Mouse (Mus musculus) hindbrain, embryonic 13.5 days (tissue): ENCODE results near the gene Tacc2. TPM values are rescaled to one million over a fixed set of nuclear protein-coding genes. Genes with fewer than 3 reads are reported as not detected.

Source experiments
- ATAC-seq: fragments of 200-750 bp; cut with Nextera tagmentation; 2 replicates; pipeline ENCODE4 v1.8.0; 2017; ENCODE audit warnings: moderate TSS enrichment; ENCODE audit not compliant: low FRiP score
- H3K27ac ChIP-seq: fragments of 300-500 bp; sonication (generic); 2 replicates; pipeline ENCODE4 v1.5.1; 2015; ENCODE audit warnings: inconsistent platforms, mild to moderate bottlenecking, moderate library complexity
- H3K27me3 ChIP-seq: fragments of 300-500 bp; sonication (generic); 2 replicates; pipeline ENCODE4 v1.6.1; 2015; ENCODE audit warnings: mild to moderate bottlenecking, inconsistent platforms
- H3K36me3 ChIP-seq: fragments of 300-500 bp; sonication (generic); 2 replicates; pipeline ENCODE4 v1.6.1; 2015; ENCODE audit warnings: mild to moderate bottlenecking, inconsistent platforms
- H3K4me1 ChIP-seq: fragments of 300-500 bp; sonication (generic); replicated peaks from 2 replicates; pipeline ENCODE4 v1.6.1; 2015; ENCODE audit warnings: inconsistent platforms
- H3K4me2 ChIP-seq: fragments of 300-500 bp; sonication (generic); 2 replicates; pipeline ENCODE4 v1.6.1; 2015; ENCODE audit warnings: inconsistent platforms, mild to moderate bottlenecking, moderate library complexity
- H3K4me3 ChIP-seq: fragments of 300-500 bp; sonication (generic); 2 replicates; pipeline ENCODE4 v1.5.1; 2015; ENCODE audit warnings: mild to moderate bottlenecking, inconsistent platforms
- H3K9ac ChIP-seq: fragments of 300-500 bp; sonication (generic); 2 replicates; pipeline ENCODE4 v1.6.1; 2015; ENCODE audit warnings: mild to moderate bottlenecking, inconsistent platforms
- H3K9me3 ChIP-seq: fragments of 300-500 bp; sonication (generic); 2 replicates; pipeline ENCODE4 v1.6.1; 2016; ENCODE audit warnings: inconsistent platforms
- WGBS: fragments of 180-500 bp; shearing (Covaris S2); methylation state at CpG from one replicate; pipeline ENCODE4 v1.1.7; 2015; 5-methylcytosine and 5-hydroxymethylcytosine counted together
- polyA plus RNA-seq: library from polyadenylated mRNA; unstranded; fragments of >200 nt; fragmentation: Nextera tagmentation; extraction: Ambion mirVana; gene quantifications from 2 replicates; pipeline ENCODE4 v1.2.1, GENCODE M21; 2015

Gene Tacc2
- polyA plus RNA-seq, 1 experiment from 2014 or later = 59.1 TPM

GRCm38 (mm10) chr7:130625361-130625760 is 48.1 kb downstream of the Tacc2 start:
- Histone ChIP-seq H3K9ac (no peak overlapping the region), H3K27ac (no peak overlapping the region), H3K9me3 (no peaks in the 10 kb centered on the region), H3K27me3 (peaks cover 8% of the 10 kb centered on the region; the same call in 1 of the 2 replicates), H3K36me3 (no peaks in the 10 kb centered on the region), H3K4me2 (no peak overlapping the region), H3K4me3 (no peak overlapping the region), H3K4me1 (no peaks in the 10 kb centered on the region)
- 82% methylated on average over 7 of the region's 7 CpGs for WGBS
- ATAC-seq = no peak

GRCm38 (mm10) chr7:130628601-130629000 is 51.4 kb downstream of the Tacc2 start:
- H3K9me3 ChIP-seq = no peaks in the 10 kb centered on the region
- no peak overlapping the region for H3K4me2 ChIP-seq
- H3K36me3 ChIP-seq = no peaks in the 10 kb centered on the region
- peaks cover 8% of the 10 kb centered on the region for H3K4me1 ChIP-seq
- peaks cover 8% of the 10 kb centered on the region; the same call in 1 of the 2 replicates for H3K27me3 ChIP-seq
- 58% methylated on average over 1 of the region's 1 CpGs for WGBS
- H3K4me3 ChIP-seq = no peak overlapping the region
- H3K27ac ChIP-seq = no peak overlapping the region
- H3K9ac ChIP-seq = no peak overlapping the region
- no peak for ATAC-seq

DNA sequence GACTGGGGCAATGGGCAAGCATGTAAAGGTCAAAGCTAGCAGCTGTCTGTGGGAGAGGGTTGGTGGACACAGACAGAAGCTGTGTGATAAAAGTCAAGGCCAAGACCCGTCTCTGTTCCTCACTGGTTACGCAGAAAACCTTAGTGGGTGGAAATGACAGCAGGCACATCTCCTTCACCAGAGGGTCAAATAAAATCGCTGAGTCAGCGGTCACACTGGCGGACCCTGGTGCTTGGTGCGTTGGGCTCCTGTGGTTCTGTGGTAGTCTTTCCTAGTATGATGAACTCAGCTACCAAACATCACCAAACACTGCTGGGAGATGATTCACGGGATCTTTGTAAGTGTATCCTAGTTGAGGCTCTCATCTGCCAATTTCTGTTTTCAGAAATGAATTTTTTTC is 52.8 kb downstream of the Tacc2 start:
- Histone ChIP-seq H3K4me2 (no peak overlapping the region), H3K4me1 (peaks cover 8% of the 10 kb centered on the region), H3K9ac (no peak overlapping the region), H3K9me3 (no peaks in the 10 kb centered on the region), H3K4me3 (no peak overlapping the region), H3K27ac (no peak overlapping the region), H3K36me3 (no peaks in the 10 kb centered on the region), H3K27me3 (0 out of 2 replicates have a peak, but pooled peaks cover 4% of the 10 kb centered on the region)
- ATAC-seq = no peak
- 93% methylated on average over 7 of the region's 7 CpGs for WGBS

GRCm38 (mm10) chr7:130630956-130631355 is 53.7 kb downstream of the Tacc2 start:
- no peaks in the 10 kb centered on the region for H3K36me3 ChIP-seq
- no peak overlapping the region for H3K4me3 ChIP-seq
- H3K9ac ChIP-seq = no peak overlapping the region
- H3K9me3 ChIP-seq = no peaks in the 10 kb centered on the region
- peaks cover 11% of the 10 kb centered on the region for H3K4me1 ChIP-seq
- 95% methylated on average over 3 of the region's 3 CpGs for WGBS
- no peaks in the 10 kb centered on the region for H3K27me3 ChIP-seq
- no peak for ATAC-seq
- no peak overlapping the region for H3K4me2 ChIP-seq
- no peak overlapping the region for H3K27ac ChIP-seq

DNA sequence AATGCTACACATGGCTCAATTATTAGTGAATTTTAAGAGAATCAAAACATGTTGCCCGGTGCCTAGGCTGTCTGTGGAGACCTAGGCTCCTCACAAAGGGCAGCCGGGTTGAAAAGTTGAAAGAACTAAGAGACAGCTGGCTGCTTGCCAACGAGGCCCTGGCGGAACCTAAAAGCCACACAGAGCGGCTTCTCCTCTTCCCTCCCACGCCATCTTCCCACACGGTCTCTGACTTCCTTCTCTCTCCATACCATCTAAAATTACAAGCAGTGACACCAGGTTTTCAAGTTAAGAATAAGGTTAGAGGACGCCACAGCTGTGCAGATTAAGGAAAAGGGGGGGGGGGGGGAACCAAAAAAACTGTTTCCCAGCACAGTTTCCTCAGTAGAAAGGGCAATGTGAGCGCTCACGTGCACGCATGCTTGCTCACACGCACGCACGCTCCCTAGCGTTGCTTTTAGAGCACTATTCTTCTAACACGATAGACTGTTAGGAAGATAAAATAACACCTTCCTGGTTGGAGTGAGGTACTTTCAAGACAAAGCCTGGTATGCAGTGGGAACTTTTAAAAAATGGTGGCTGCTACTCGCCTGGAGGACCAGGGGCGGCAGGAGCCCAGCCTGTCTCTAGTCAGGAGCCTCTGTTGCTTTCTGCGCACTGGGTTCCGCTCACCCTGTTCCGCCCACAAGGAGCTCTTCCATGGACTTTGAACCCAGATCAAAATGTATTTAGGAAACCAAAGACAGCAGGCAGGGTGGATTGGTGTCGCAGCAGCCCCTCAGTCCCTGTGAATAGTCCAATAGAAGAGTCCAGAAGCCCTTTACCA is 54.5 kb downstream of the Tacc2 start:
- H3K9me3 ChIP-seq = no peaks in the 10 kb centered on the region
- H3K9ac ChIP-seq = no peak overlapping the region
- 57% methylated on average over 22 of the region's 22 CpGs for WGBS
- no peaks in the 10 kb centered on the region for H3K36me3 ChIP-seq
- H3K27ac ChIP-seq = no peak overlapping the region
- no peak for ATAC-seq
- H3K4me1 ChIP-seq = peaks cover 14% of the 10 kb centered on the region
- H3K27me3 ChIP-seq = no peaks in the 10 kb centered on the region
- H3K4me3 ChIP-seq = no peak overlapping the region
- H3K4me2 ChIP-seq = no peak overlapping the region

DNA sequence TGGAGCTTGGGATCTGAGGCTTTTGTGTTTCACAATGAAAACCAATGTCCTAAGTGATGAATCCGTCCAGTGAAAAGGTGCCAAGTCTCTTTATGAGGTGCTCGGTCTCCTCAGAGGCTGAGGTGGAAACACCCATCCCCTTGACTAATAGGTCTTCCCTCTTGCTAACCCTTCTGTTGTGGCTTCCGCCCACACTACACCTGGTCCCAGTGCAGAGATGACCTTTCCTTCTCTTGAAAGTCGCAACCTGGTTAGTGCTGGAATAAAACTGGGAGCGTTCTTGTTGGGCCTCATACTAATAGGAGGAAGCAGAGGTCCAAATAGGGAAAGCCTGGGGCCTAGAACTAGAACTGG is 55.1 kb downstream of the Tacc2 start:
- WGBS = 91% methylated on average over 5 of the region's 5 CpGs
- Histone ChIP-seq H3K4me1 (peaks cover 14% of the 10 kb centered on the region), H3K9me3 (no peaks in the 10 kb centered on the region), H3K36me3 (no peaks in the 10 kb centered on the region), H3K27ac (no peak overlapping the region), H3K4me3 (no peak overlapping the region), H3K4me2 (no peak overlapping the region), H3K9ac (no peak overlapping the region), H3K27me3 (no peaks in the 10 kb centered on the region)
- no peak for ATAC-seq

DNA sequence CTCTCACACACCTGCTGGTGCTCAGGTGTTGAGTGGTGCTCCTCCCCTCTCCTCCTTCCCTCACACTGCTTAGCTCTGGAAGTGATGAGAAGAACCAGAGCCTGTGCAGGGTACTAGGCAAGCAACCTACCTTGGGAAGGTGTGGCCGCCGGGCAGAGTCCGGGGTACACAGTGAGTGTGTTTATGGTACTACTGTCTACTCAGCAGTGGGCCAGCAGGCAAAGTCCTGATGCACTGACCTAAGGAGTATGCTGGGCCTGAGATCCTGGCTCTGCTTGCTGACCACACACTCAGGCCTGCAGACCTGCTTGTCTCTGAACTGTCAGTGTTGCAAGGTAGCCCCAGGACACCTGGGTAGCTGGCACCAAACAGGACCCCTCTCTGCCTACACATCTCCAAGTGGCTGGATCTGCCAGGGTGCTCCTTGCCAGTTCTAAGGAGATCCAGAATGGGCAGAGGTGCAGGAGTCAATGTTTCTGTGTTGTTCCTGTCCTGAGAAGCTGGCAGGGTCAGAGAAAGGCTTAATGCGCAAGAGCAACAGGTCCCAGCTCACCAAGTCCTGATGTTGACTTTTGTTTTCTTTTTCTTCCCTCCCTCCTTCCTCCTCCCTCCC is 57.1 kb downstream of the Tacc2 start:
- Histone ChIP-seq H3K4me1 (peaks cover 19% of the 10 kb centered on the region), H3K27ac (no peak overlapping the region), H3K9me3 (no peaks in the 10 kb centered on the region), H3K4me2 (no peak overlapping the region), H3K36me3 (no peaks in the 10 kb centered on the region), H3K4me3 (no peak overlapping the region), H3K27me3 (no peaks in the 10 kb centered on the region), H3K9ac (no peak overlapping the region)
- 95% methylated on average over 4 of the region's 4 CpGs for WGBS
- no peak for ATAC-seq

DNA sequence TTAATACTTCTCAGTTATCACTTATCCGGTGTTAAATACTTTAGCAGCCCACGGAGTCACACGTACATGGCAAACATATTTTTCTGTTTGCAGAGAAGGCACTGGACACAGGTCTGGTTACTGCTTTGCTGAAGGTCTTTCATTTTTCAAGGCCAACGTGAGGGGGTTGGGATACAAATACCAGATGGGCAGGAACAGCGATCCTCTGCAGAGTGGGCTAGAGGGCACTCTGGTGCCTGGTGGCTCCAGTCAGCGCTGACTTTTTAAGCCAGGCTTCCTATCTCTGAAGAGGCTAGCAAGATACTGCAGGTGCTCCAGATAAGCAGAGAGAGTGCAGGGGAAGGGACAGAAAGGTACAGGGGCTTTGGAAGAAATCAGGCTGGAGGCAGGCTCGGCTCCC is 58.0 kb downstream of the Tacc2 start:
- Histone ChIP-seq H3K4me1 (peaks cover 19% of the 10 kb centered on the region), H3K27me3 (no peaks in the 10 kb centered on the region), H3K27ac (no peak overlapping the region), H3K36me3 (no peaks in the 10 kb centered on the region), H3K4me3 (no peak overlapping the region), H3K9me3 (no peaks in the 10 kb centered on the region), H3K4me2 (no peak overlapping the region), H3K9ac (no peak overlapping the region)
- no peak for ATAC-seq
- 65% methylated on average over 7 of the region's 7 CpGs for WGBS

DNA sequence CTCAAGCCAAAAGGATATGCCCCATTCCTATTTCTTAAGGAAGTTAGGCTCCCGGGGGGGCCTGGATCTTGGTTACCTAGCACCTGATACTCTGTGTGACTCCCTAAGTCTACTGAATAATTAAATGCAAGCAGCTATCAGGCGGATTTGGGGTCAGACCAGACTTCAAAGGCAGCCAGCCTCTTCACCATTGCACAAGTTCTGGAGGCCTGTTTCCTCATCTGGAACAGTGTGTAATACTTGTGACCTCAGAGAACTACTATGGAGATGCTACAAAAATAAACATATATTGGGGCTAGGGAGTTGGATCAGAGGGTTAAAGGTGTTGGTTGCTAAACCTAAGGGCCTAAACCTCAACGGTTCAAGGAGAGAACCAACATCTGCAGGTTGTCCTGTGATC is 59.0 kb downstream of the Tacc2 start:
- Histone ChIP-seq H3K27me3 (no peaks in the 10 kb centered on the region), H3K4me3 (no peak overlapping the region), H3K36me3 (no peaks in the 10 kb centered on the region), H3K4me2 (no peak overlapping the region), H3K9ac (no peak overlapping the region), H3K9me3 (no peaks in the 10 kb centered on the region), H3K4me1 (peaks cover 19% of the 10 kb centered on the region), H3K27ac (no peak overlapping the region)
- 86% methylated on average over 3 of the region's 3 CpGs for WGBS
- ATAC-seq = no peak

- H3K27ac ChIP-seq = no peak overlapping the region; the same call in 1 of the 2 replicates
- H3K4me2 ChIP-seq = no peak overlapping the region
- H3K4me3 ChIP-seq = no peak overlapping the region
- H3K9me3 ChIP-seq = no peaks in the 10 kb centered on the region
- H3K4me1 ChIP-seq = peaks cover 12% of the 10 kb centered on the region; the same call in 1 of the 2 replicates
- no peak overlapping the region for H3K9ac ChIP-seq
- no peaks in the 10 kb centered on the region for H3K36me3 ChIP-seq
- no peak for ATAC-seq
- H3K27me3 ChIP-seq = no peaks in the 10 kb centered on the region
- 91% methylated on average over 4 of the region's 4 CpGs for WGBS
Measured at GRCm38 (mm10) chr7:130636902-130637301, 59.7 kb downstream of the Tacc2 start.

DNA sequence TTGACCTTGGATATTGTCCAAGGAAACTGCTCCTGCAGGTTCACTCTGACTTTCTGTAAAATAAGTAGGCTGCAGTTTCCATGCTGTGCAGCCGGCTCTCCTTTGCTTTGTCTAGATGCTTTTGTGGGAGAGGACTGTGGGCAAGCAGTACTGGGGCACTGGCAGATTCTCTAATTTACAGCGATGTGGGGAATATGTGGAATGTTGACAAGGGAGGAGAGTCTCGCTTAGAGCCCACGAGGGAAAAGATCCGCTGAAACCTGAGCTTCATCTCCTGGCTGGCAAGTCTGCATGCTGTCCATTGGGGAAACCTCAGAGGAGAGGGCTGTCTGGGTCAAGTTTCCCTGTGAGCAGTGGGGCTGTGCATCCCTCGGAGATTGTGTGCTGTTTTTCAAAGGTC is 60.6 kb downstream of the Tacc2 start:
- peaks cover 11% of the 10 kb centered on the region; the same call in 1 of the 2 replicates for H3K4me1 ChIP-seq
- no peaks in the 10 kb centered on the region for H3K9me3 ChIP-seq
- no peaks in the 10 kb centered on the region for H3K36me3 ChIP-seq
- H3K27ac ChIP-seq = no peak overlapping the region
- 49% methylated on average over 6 of the region's 6 CpGs for WGBS
- no peak overlapping the region for H3K4me2 ChIP-seq
- no peaks in the 10 kb centered on the region for H3K27me3 ChIP-seq
- H3K9ac ChIP-seq = no peak overlapping the region
- ATAC-seq = no peak
- no peak overlapping the region for H3K4me3 ChIP-seq

DNA sequence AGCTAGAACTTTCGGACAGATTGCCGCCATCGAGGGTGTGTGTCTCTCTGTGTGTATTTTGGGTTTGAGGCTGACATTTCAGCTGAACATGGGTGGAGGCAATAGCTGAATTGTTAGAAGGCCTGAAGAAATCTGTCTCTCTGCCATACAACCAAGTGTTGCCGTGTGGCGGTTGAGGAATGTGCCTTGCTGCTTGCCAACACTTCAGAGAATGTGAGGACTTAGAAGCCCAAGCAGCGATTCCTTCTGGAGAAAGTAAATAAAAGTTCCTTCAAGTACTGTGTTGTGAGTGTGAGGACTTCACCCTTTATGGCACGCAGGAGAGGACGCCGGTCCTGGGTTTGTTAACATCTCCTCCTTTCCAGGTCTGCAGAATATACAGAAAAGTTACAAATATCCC is 63.4 kb downstream of the Tacc2 start:
- H3K9ac ChIP-seq = no peak overlapping the region
- no peak for ATAC-seq
- no peak overlapping the region for H3K27ac ChIP-seq
- WGBS = 87% methylated on average over 9 of the region's 9 CpGs
- H3K9me3 ChIP-seq = no peaks in the 10 kb centered on the region
- H3K36me3 ChIP-seq = no peaks in the 10 kb centered on the region
- H3K4me2 ChIP-seq = no peak overlapping the region
- H3K4me1 ChIP-seq = peaks cover 16% of the 10 kb centered on the region
- H3K4me3 ChIP-seq = no peak overlapping the region
- peaks cover 6% of the 10 kb centered on the region for H3K27me3 ChIP-seq
